Mouse (Mus musculus) hindbrain, embryonic 14.5 days (tissue): ENCODE measurements around the gene Ndp. TPM values are rescaled to one million over a fixed set of nuclear protein-coding genes. Genes with fewer than 3 reads are reported as not detected.

Experiments used
- ATAC-seq: fragments of 200-750 bp; cut with Nextera tagmentation; 2 replicates; pipeline ENCODE4 v1.8.0; 2017; ENCODE audit warnings: moderate number of reproducible peaks, mild to moderate bottlenecking, moderate TSS enrichment, moderate library complexity; ENCODE audit not compliant: low FRiP score
- DNase-seq: peaks from one replicate; pipeline ENCODE4 v3.0.0-alpha.2; 2015; ENCODE audit warnings: low spot score
- H3K27ac ChIP-seq: fragments of 300-500 bp; sonication (generic); 2 replicates; pipeline ENCODE4 v1.5.1; 2014; ENCODE audit warnings: mild to moderate bottlenecking, moderate library complexity
- H3K27me3 ChIP-seq: fragments of 300-500 bp; sonication (generic); 2 replicates; pipeline ENCODE4 v1.6.1; 2014; ENCODE audit warnings: mild to moderate bottlenecking, low read length, mixed read lengths; ENCODE audit not compliant: control insufficient read depth, insufficient read depth
- H3K36me3 ChIP-seq: fragments of 300-500 bp; sonication (generic); replicated peaks from 2 replicates; pipeline ENCODE4 v1.6.1; 2014; ENCODE audit not compliant: control insufficient read depth, insufficient read depth
- H3K4me1 ChIP-seq: fragments of 300-500 bp; sonication (generic); replicated peaks from 2 replicates; pipeline ENCODE4 v1.6.1; 2014; ENCODE audit warnings: antibody characterized with exemption, low read length, mixed read lengths; ENCODE audit not compliant: control insufficient read depth, insufficient read depth
- H3K4me2 ChIP-seq: fragments of 300-500 bp; sonication (generic); replicated peaks from 2 replicates; pipeline ENCODE4 v1.6.1; 2014; ENCODE audit warnings: mild to moderate bottlenecking, moderate library complexity
- H3K4me3 ChIP-seq: fragments of 300-500 bp; sonication (generic); replicated peaks from 2 replicates; pipeline ENCODE4 v1.5.1; 2014; ENCODE audit warnings: mild to moderate bottlenecking, low read length
- H3K9ac ChIP-seq: fragments of 300-500 bp; sonication (generic); 2 replicates; pipeline ENCODE4 v1.6.1; 2014
- H3K9me3 ChIP-seq: fragments of 300-500 bp; sonication (generic); 2 replicates; pipeline ENCODE4 v1.6.1; 2016; ENCODE audit warnings: low read length; ENCODE audit not compliant: control insufficient read depth
- WGBS: fragments of 180-500 bp; shearing (Covaris S2); extraction: QIAGEN DNeasy Blood & Tissue Kit; methylation state at CpG from one replicate; pipeline ENCODE4 v1.1.7; 2014; 5-methylcytosine and 5-hydroxymethylcytosine counted together
- polyA plus RNA-seq: library from polyadenylated mRNA; unstranded; fragments of >200 nt; fragmentation: Nextera tagmentation; extraction: Ambion mirVana; gene quantifications from 2 replicates; pipeline ENCODE4 v1.2.1, GENCODE M21; 2014

Gene Ndp
- 7.3 and 8.4 TPM in 2 replicates for polyA plus RNA-seq

DNA sequence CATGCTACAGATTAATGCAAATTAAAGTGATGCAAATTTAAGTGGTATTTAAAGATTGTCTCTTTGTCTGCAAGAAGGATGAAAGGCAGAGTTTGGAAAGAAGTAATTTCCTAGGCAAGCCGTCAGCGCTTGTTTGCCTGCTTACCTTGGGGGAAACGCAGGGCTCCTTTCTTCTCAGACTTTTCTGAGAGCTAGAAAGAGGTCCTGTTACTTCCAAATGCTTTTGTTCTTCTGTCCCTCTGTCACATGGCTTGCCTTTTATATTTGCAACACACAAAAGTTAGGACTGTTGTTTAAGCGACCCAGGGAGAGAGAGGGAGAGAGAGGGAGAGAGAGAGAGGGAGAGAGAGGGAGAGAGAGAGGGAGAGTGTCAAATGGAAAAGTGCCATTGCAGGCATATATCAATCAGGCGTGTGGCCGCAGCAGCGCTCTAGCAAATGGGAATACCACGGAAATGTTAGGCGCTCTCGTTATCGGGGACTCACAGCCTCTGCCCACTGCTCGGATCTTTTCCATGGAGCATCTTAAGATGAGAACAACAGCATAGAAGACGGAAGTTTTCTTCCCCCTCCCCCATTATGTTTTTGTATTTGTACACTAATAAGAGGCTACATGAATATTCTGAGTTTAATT is at the start of gene Ndp:
Ndp (minus strand) TSS at position 534 of the 633 bp plus-strand sequence.
- peak within 1 kb of the TSS; percentile 49 for H3K4me2 ChIP-seq
- 20% methylated on average over 13 of the region's 13 CpGs for WGBS
- H3K9me3 ChIP-seq: no peaks in the 10 kb centered on the region
- H3K4me1 ChIP-seq: 0 out of 2 replicates have a peak, but pooled peaks cover 4% of the 10 kb centered on the region
- no peaks in the 10 kb centered on the region for H3K36me3 ChIP-seq
- no peaks in the 10 kb centered on the region for H3K27me3 ChIP-seq
- peak within 1 kb of the TSS; percentile 39 for H3K9ac ChIP-seq
- ATAC-seq (no peak), DNase-seq (peak; percentile 35)
- H3K27ac ChIP-seq: peak within 1 kb of the TSS; percentile 54
- peak within 1 kb of the TSS; percentile 28 for H3K4me3 ChIP-seq

DNA sequence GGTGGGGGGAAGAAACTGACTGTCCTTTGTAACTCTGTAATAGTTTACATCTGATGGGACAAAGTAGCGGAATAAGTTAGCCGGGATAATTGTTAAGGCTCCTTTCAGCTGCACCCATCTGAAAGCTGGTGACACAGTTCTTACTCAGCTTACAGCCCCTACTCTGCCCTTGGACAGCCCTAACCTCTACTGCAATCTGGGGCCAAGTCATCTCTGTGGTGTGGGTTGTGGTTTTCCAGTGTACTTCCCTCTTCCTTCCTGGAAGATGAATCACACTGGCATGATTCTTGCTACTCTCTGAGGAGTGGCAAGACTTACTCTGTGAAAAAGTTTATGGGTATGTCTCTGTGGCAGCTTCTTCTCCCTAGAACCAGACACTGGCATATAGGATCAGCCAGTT is 43.2 kb upstream of the Ndp start:
- no peak overlapping the region for H3K4me3 ChIP-seq
- no peak overlapping the region for H3K9ac ChIP-seq
- 88% methylated on average over 2 of the region's 2 CpGs for WGBS
- no peak overlapping the region for H3K4me2 ChIP-seq
- no peak overlapping the region for H3K27ac ChIP-seq
- H3K27me3 ChIP-seq: no peaks in the 10 kb centered on the region
- H3K9me3 ChIP-seq: no peaks in the 10 kb centered on the region
- DNase-seq (no peak), ATAC-seq (no peak)
- H3K36me3 ChIP-seq: no peaks in the 10 kb centered on the region
- no peaks in the 10 kb centered on the region for H3K4me1 ChIP-seq

- Histone ChIP-seq H3K27ac (no peak overlapping the region), H3K27me3 (no peaks in the 10 kb centered on the region), H3K4me3 (no peak overlapping the region), H3K9ac (no peak overlapping the region), H3K4me2 (no peak overlapping the region), H3K36me3 (no peaks in the 10 kb centered on the region), H3K9me3 (no peaks in the 10 kb centered on the region), H3K4me1 (no peaks in the 10 kb centered on the region)
- no peak for ATAC-seq
- DNase-seq: no peak
These were observed 6.4 kb upstream of the Ndp start for GRCm38 (mm10) chrX:16918006-16918405.

GRCm38 (mm10) chrX:16913118-16913517 is 1.5 kb upstream of the Ndp start:
- Histone ChIP-seq H3K27ac (no peak overlapping the region), H3K9me3 (no peaks in the 10 kb centered on the region), H3K4me3 (no peak overlapping the region), H3K4me1 (0 out of 2 replicates have a peak, but pooled peaks cover 4% of the 10 kb centered on the region), H3K27me3 (no peaks in the 10 kb centered on the region), H3K9ac (no peak overlapping the region), H3K36me3 (no peaks in the 10 kb centered on the region), H3K4me2 (no peak overlapping the region)
- DNase-seq: no peak
- WGBS: 71% methylated on average over 1 of the region's 1 CpGs
- ATAC-seq: no peak

DNA sequence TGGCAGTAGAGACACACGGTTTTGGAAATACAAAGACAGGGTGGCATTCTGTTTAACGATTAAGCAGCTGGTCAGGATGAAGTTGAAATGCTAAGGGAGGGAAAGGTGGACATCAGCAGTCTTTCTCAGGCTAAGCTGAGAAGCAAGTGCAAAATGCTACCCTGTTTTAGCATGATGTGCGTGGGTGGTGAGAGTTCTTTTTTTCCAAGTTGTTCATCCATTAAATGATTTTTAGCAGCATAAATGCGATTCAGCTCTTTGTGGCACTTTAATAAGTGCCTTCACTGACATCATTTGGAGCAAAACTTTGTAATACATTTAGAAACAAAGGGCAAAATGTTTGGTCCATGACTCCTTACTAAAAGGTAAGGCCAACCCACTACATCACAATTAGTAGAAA is 337 bp upstream of the Ndp start:
- no peak for ATAC-seq
- H3K36me3 ChIP-seq: no peaks in the 10 kb centered on the region
- H3K9ac ChIP-seq: peak overlapping the region; percentile 39; the same call in 1 of the 2 replicates
- peak overlapping the region; percentile 49 for H3K4me2 ChIP-seq
- H3K27ac ChIP-seq: no peak overlapping the region
- H3K27me3 ChIP-seq: no peaks in the 10 kb centered on the region
- DNase-seq: no peak
- H3K9me3 ChIP-seq: no peaks in the 10 kb centered on the region
- whole genome bisulfite sequencing: 23% methylated on average over 4 of the region's 4 CpGs
- H3K4me1 ChIP-seq: 0 out of 2 replicates have a peak, but pooled peaks cover 4% of the 10 kb centered on the region
- H3K4me3 ChIP-seq: peak overlapping the region; percentile 28

DNA sequence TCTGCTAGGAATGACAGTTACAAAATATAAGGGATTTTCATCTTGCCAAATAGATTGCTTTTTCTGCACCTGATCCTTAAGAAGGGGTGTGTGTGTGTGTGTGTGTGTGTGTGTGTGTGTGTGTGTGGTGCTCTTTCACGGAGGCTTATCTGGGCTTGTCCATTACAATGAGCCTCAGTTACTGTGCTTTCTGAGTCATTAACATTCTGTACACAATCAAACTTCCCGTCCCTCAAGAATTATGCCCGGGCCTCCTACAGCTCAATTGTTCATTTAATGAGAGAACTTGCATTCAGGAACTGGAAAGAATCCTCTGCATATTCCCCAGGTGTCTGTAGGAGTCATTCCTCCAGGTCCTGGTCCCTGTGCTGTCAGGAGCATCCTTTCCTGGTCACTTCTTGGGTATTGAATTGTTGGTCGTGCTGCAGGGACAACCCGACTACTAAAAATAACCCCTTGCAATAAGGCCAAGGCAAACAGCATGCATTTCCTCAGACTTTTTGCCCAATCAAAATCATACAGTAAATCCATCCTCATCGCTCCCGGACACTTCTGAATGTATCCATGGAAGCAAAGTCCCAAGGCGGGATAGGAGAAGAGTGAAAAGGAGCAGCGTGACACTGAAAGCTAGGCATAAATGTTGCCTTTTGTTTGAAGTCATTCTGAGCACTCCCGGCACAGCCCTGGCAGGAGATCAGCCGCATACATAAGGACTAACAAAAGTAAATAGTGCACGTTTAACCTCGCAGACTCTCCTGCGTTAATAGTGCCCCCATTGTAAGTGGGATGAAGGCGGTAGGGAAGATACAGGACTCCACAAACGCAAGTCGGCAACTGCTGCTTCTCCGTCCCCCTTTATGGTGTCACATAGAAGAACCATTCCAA is 1.1 kb downstream of the Ndp start:
- H3K9me3 ChIP-seq: no peaks in the 10 kb centered on the region
- peak overlapping the region; percentile 39 for H3K9ac ChIP-seq
- H3K4me3 ChIP-seq: peak overlapping the region; percentile 28
- H3K27me3 ChIP-seq: no peaks in the 10 kb centered on the region
- peak; percentile 57; the same call in 1 of the 2 replicates for ATAC-seq
- peak overlapping the region; percentile 54; the same call in 1 of the 2 replicates for H3K27ac ChIP-seq
- H3K4me2 ChIP-seq: peak overlapping the region; percentile 49
- H3K4me1 ChIP-seq: 0 out of 2 replicates have a peak, but pooled peaks cover 4% of the 10 kb centered on the region
- no peaks in the 10 kb centered on the region for H3K36me3 ChIP-seq
- WGBS: 21% methylated on average over 18 of the region's 18 CpGs
- DNase-seq: peak; percentile 24

DNA sequence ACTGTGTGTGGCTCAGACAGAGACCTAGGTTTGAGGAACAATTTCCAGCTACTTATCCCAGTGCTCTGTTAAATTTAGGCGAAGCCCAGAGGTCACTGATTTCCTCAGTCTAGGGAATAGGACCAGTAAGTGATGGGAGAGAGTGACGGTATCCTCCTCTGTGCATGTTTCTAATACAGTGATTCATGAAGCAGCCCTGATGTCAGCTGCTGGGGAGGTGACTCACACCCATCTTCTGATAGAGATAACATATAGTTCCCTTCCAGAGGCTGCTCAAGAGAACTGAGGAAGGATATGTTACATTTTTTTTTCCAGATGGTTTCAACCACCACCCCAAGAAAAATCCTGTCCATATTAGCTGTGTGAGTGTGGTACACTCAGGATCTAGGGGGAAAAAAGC is 2.9 kb downstream of the Ndp start:
- H3K4me2 ChIP-seq: no peak overlapping the region
- no peak overlapping the region for H3K4me3 ChIP-seq
- 59% methylated on average over 2 of the region's 2 CpGs for WGBS
- ATAC-seq (no peak), DNase-seq (no peak)
- H3K9me3 ChIP-seq: no peaks in the 10 kb centered on the region
- 0 out of 2 replicates have a peak, but pooled peaks cover 4% of the 10 kb centered on the region for H3K4me1 ChIP-seq
- no peaks in the 10 kb centered on the region for H3K36me3 ChIP-seq
- H3K27me3 ChIP-seq: no peaks in the 10 kb centered on the region
- no peak overlapping the region for H3K27ac ChIP-seq
- no peak overlapping the region for H3K9ac ChIP-seq

- Histone ChIP-seq H3K9me3 (no peaks in the 10 kb centered on the region), H3K4me2 (no peak overlapping the region), H3K4me3 (no peak overlapping the region), H3K27me3 (no peaks in the 10 kb centered on the region), H3K4me1 (0 out of 2 replicates have a peak, but pooled peaks cover 4% of the 10 kb centered on the region), H3K27ac (no peak overlapping the region), H3K9ac (no peak overlapping the region), H3K36me3 (no peaks in the 10 kb centered on the region)
- ATAC-seq: no peak
- WGBS: 52% methylated on average over 6 of the region's 6 CpGs
- no peak for DNase-seq
These were observed 4.0 kb downstream of the Ndp start for GRCm38 (mm10) chrX:16907554-16907953.

GRCm38 (mm10) chrX:16894377-16895175 is 17.0 kb downstream of the Ndp start:
- WGBS: 31% methylated on average over 5 of the region's 5 CpGs
- peak; percentile 93 for ATAC-seq
- H3K36me3 ChIP-seq: no peaks in the 10 kb centered on the region

More at GRCm38 (mm10) chrX:16894377-16895175, 17.0 kb downstream of the Ndp start:
- Histone ChIP-seq H3K4me3 (no peak overlapping the region), H3K9ac (no peak overlapping the region), H3K9me3 (no peaks in the 10 kb centered on the region), H3K27ac (peak overlapping the region; percentile 58), H3K4me2 (no peak overlapping the region), H3K4me1 (no peaks in the 10 kb centered on the region), H3K27me3 (no peaks in the 10 kb centered on the region)
- DNase-seq: peak; percentile 79
